ENCODE assay signal across 8 mouse cellular contexts in genomic region chr6:125573189-125573928, GRCm38 (mm10). TPM values are rescaled to one million over a fixed set of nuclear protein-coding genes. Genes with fewer than 3 reads are reported as not detected.
DNase-seq lines count a peak whose midpoint lies in the region; ATAC-seq lines count a peak whose summit lies in the region.

No protein-coding gene starts in this region.

- no peaks in the 10 kb centered on the region for H3K9me3 ChIP-seq in embryonic facial prominence, embryonic 10.5 days

- intact Hi-C loops in gastrocnemius, postnatal 36 days (cut with DNase I): no loop called here
- intact Hi-C loops in left cerebral cortex, postnatal 36 days (cut with DNase I): no loop called here

- peak overlapping the region; percentile 85 for H3K27ac ChIP-seq in embryonic facial prominence, embryonic 10.5 days (replicated peaks)

- no peaks in the 10 kb centered on the region for H3K27me3 ChIP-seq in embryonic facial prominence, embryonic 10.5 days (replicated peaks; ENCODE audit: low read depth, poor library complexity, severe bottlenecking)

- DNase-seq in embryonic facial prominence, embryonic 10.5 days (ENCODE audit: low spot score): peak; percentile 85
- DNase-seq in gastrocnemius, postnatal 36 days: peak; percentile 68 to 72
- peak; percentile 16 to 40 for DNase-seq in left cerebral cortex, postnatal 36 days (ENCODE audit: low spot score in 2 of 2)
- peak; percentile 93 for DNase-seq in mesoderm, embryonic 11.5 days (ENCODE audit: low read depth, low spot score)
- peak; percentile 8 for DNase-seq in right cerebral cortex, postnatal 4 days
- DNase-seq in urinary bladder, postnatal 4 days (ENCODE audit: low spot score in 2 of 2): peak; percentile 74 to 77

- H3K4me3 ChIP-seq in embryonic facial prominence, embryonic 10.5 days: peak overlapping the region; percentile 55

- 5% methylated on average over 14 of the region's 14 CpGs for WGBS in embryonic facial prominence, embryonic 10.5 days

- ATAC-seq in activated CD4-positive, CD25-positive, alpha-beta regulatory T cell, adult 4 months: peak; percentile 100
- peak; percentile 100 for ATAC-seq in inflammation-experienced regulatory T-cells, adult 6 months

- H3K4me1 ChIP-seq in embryonic facial prominence, embryonic 10.5 days: peaks cover 25% of the 10 kb centered on the region

- H3K36me3 ChIP-seq in embryonic facial prominence, embryonic 10.5 days (replicated peaks): no peaks in the 10 kb centered on the region

RNA-seq across cellular contexts. Expression of gene Vwf, which starts 26.8 kb away (rescaled TPM):
- polyA plus RNA-seq in activated CD4-positive, CD25-positive, alpha-beta regulatory T cell, adult 4 months (2017; shearing (Covaris generic)): under 1 TPM in 1 of 2 experiments, not detected in 1; 0.20 TPM
- polyA plus RNA-seq in embryonic facial prominence, embryonic 10.5 days (2016; fragmentation: Nextera tagmentation; extraction: Ambion mirVana): 5.5 and 8.6 TPM in 2 replicates
- 10 to 100 TPM; 13.5 to 15.4 TPM for total RNA-seq in gastrocnemius, postnatal 36 days (2021)
- polyA plus RNA-seq in inflammation-experienced regulatory T-cells, adult 6 months (2017; shearing (Covaris generic)): under 1 TPM in 1 of 3 experiments, not detected in 2; 0.17 TPM
- total RNA-seq in left cerebral cortex, postnatal 36 days (2021): 10 to 100 TPM; 15.4 to 18.6 TPM

Comparison
In these comparisons a context has a peak if more than half of its experiments do, and no peak if none do; other contexts are left out.
1. Peak in every context shown above with its lines: DNase-seq, ATAC-seq, H3K4me3 ChIP-seq and H3K27ac ChIP-seq.
2. DNase-seq: peak in every context shown above with its lines; median percentile 93 in mesoderm, embryonic 11.5 days; 85 in embryonic facial prominence, embryonic 10.5 days; 76 in urinary bladder, postnatal 4 days; 70 in gastrocnemius, postnatal 36 days; 28 in left cerebral cortex, postnatal 36 days; 8 in right cerebral cortex, postnatal 4 days.